10 mouse cellular contexts compared by ENCODE assay signal in the genomic region with DNA sequence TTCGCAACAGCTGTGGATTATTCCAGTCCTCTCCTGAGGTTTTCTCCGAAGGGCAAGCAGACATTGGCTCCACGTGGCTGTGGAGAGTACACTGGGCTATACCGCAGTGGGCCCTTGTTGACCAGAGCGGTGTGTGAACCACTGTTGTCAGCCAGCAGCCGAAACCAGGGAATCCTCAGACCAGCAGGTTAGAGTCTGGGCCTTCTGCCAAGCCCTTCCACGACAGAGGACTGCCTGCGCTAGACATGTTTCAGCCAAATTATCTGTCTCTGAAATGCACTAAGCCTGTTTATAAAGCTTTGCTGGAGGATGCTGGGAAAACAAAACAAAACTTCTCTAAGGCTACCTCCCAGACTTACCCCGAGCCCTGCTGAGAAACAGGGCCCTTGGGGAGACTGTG. TPM values are rescaled to one million over a fixed set of nuclear protein-coding genes. Genes with fewer than 3 reads are reported as not detected.
DNase-seq lines count a peak whose midpoint lies in the region; ATAC-seq lines count a peak whose summit lies in the region.
"Had no signal": no experiment of that assay in that cellular context is flagged by ENCODE, and none has a peak within 500 bp of the region (broad histone marks: within the 10 kb centered on the region; RNA-seq: fewer than 3 reads in every experiment).

No protein-coding gene starts in this region.

- H3K9me3 ChIP-seq in heart, embryonic 12.5 days (replicated peaks) = no peaks in the 10 kb centered on the region; the same call in 1 of the 2 replicates
- H3K9me3 ChIP-seq in embryonic facial prominence, embryonic 13.5 days = no peaks in the 10 kb centered on the region

- no peaks in the 10 kb centered on the region for H3K36me3 ChIP-seq in heart, embryonic 12.5 days
- no peaks in the 10 kb centered on the region for H3K36me3 ChIP-seq in embryonic facial prominence, embryonic 13.5 days

- H3K9ac ChIP-seq in heart, embryonic 12.5 days = no peak overlapping the region
- H3K9ac ChIP-seq in embryonic facial prominence, embryonic 13.5 days = peak overlapping the region; percentile 32; the same call in 1 of the 2 replicates

- peaks cover 10% of the 10 kb centered on the region; the same call in 1 of the 2 replicates for H3K27me3 ChIP-seq in heart, embryonic 12.5 days (replicated peaks)
- peaks cover 7% of the 10 kb centered on the region; the same call in 1 of the 2 replicates for H3K27me3 ChIP-seq in embryonic facial prominence, embryonic 13.5 days

- ATAC-seq in heart, embryonic 12.5 days (ENCODE audit: insufficient number of reproducible peaks, low FRiP score) = no peak
- ATAC-seq in embryonic facial prominence, embryonic 13.5 days (ENCODE audit: insufficient number of reproducible peaks, insufficient read depth, low FRiP score, low TSS enrichment, low read depth) = no peak
- ATAC-seq: lung, postnatal 0 days had no signal

- H3K4me3 ChIP-seq in heart, embryonic 12.5 days = no peak overlapping the region
- H3K4me3 ChIP-seq in embryonic facial prominence, embryonic 13.5 days = no peak overlapping the region

- no peak for DNase-seq in heart, adult 11 months
- peak; percentile 87 for DNase-seq in MN1 (ENCODE audit: low spot score)
- peak; percentile 49 to 62 for DNase-seq in kidney, postnatal 4 days
- no peak for DNase-seq in frontal cortex, postnatal 10 days (ENCODE audit: low spot score in 2 of 2)
- DNase-seq in thymus, postnatal 0 days (ENCODE audit: low spot score) = no peak
- DNase-seq: thymus, postnatal 14 days had no signal

- WGBS in heart, embryonic 12.5 days = 44% methylated on average over 9 of the region's 9 CpGs
- WGBS in embryonic facial prominence, embryonic 13.5 days = 29% methylated on average over 9 of the region's 9 CpGs

- H3K4me1 ChIP-seq in heart, embryonic 12.5 days (replicated peaks) = peaks cover 32% of the 10 kb centered on the region
- H3K4me1 ChIP-seq in embryonic facial prominence, embryonic 13.5 days = peaks cover 24% of the 10 kb centered on the region

- H3K27ac ChIP-seq in heart, embryonic 12.5 days (ENCODE audit: poor library complexity, severe bottlenecking) = peak overlapping the region; percentile 37
- H3K27ac ChIP-seq in embryonic facial prominence, embryonic 13.5 days = peak overlapping the region; percentile 60; the same call in 1 of the 2 replicates

- no peak overlapping the region for H3K4me2 ChIP-seq in heart, embryonic 12.5 days
- no peak overlapping the region for H3K4me2 ChIP-seq in embryonic facial prominence, embryonic 13.5 days

RNA-seq across cellular contexts. Expression of gene Adcy6, which starts 4.7 kb away (rescaled TPM):
- polyA plus RNA-seq in heart, embryonic 12.5 days (2016; fragmentation: Nextera tagmentation; extraction: Ambion mirVana) = 46.7 and 46.8 TPM in 2 replicates
- 11.7 and 19.5 TPM in 2 replicates for polyA plus RNA-seq in embryonic facial prominence, embryonic 13.5 days (2015; fragmentation: Nextera tagmentation; extraction: Ambion mirVana)
- polyA plus RNA-seq in thymus, postnatal 0 days (2015; fragmentation: Nextera tagmentation; extraction: Ambion mirVana) = 12.6 and 17.0 TPM in 2 replicates

RNA-seq across cellular contexts. Expression of gene Cacnb3, which starts 16.1 kb away (rescaled TPM):
- polyA plus RNA-seq in heart, embryonic 12.5 days (2016; fragmentation: Nextera tagmentation; extraction: Ambion mirVana) = 9.5 and 10.3 TPM in 2 replicates
- polyA plus RNA-seq in embryonic facial prominence, embryonic 13.5 days (2015; fragmentation: Nextera tagmentation; extraction: Ambion mirVana) = 55.6 and 55.7 TPM in 2 replicates
- 8.5 and 9.6 TPM in 2 replicates for polyA plus RNA-seq in thymus, postnatal 0 days (2015; fragmentation: Nextera tagmentation; extraction: Ambion mirVana)

RNA-seq across cellular contexts. Expression of gene 4930415O20Rik, which starts 43.7 kb away (rescaled TPM):
- polyA plus RNA-seq in heart, embryonic 12.5 days (2016; fragmentation: Nextera tagmentation; extraction: Ambion mirVana) = not detected in 2 replicates
- polyA plus RNA-seq in embryonic facial prominence, embryonic 13.5 days (2015; fragmentation: Nextera tagmentation; extraction: Ambion mirVana) = not detected in 2 replicates
- not detected in 2 replicates for polyA plus RNA-seq in thymus, postnatal 0 days (2015; fragmentation: Nextera tagmentation; extraction: Ambion mirVana)
- polyA plus RNA-seq: cortical plate, adult 2 months had no signal

RNA-seq across cellular contexts. Expression of gene Ccnt1, which starts 43.8 kb away (rescaled TPM):
- 37.9 and 39.5 TPM in 2 replicates for polyA plus RNA-seq in heart, embryonic 12.5 days (2016; fragmentation: Nextera tagmentation; extraction: Ambion mirVana)
- 63.1 and 66.2 TPM in 2 replicates for polyA plus RNA-seq in embryonic facial prominence, embryonic 13.5 days (2015; fragmentation: Nextera tagmentation; extraction: Ambion mirVana)
- polyA plus RNA-seq in thymus, postnatal 0 days (2015; fragmentation: Nextera tagmentation; extraction: Ambion mirVana) = 51.1 and 55.8 TPM in 2 replicates

RNA-seq across cellular contexts. Expression of gene Ddx23, which starts 48.1 kb away (rescaled TPM):
- 15.0 and 16.4 TPM in 2 replicates for polyA plus RNA-seq in heart, embryonic 12.5 days (2016; fragmentation: Nextera tagmentation; extraction: Ambion mirVana)
- 34.5 and 35.4 TPM in 2 replicates for polyA plus RNA-seq in embryonic facial prominence, embryonic 13.5 days (2015; fragmentation: Nextera tagmentation; extraction: Ambion mirVana)
- 23.5 and 26.4 TPM in 2 replicates for polyA plus RNA-seq in thymus, postnatal 0 days (2015; fragmentation: Nextera tagmentation; extraction: Ambion mirVana)

Comparison
In these comparisons a context has a peak if more than half of its experiments do, and no peak if none do; other contexts are left out.
1. DNase-seq: peak in MN1 (single experiment) and kidney, postnatal 4 days (2 of 2); none in heart, adult 11 months (single experiment), frontal cortex, postnatal 10 days (0 of 2) and thymus, postnatal 0 days (single experiment).